ENCODE assay signal across 26 mouse cellular contexts in the genomic region with DNA sequence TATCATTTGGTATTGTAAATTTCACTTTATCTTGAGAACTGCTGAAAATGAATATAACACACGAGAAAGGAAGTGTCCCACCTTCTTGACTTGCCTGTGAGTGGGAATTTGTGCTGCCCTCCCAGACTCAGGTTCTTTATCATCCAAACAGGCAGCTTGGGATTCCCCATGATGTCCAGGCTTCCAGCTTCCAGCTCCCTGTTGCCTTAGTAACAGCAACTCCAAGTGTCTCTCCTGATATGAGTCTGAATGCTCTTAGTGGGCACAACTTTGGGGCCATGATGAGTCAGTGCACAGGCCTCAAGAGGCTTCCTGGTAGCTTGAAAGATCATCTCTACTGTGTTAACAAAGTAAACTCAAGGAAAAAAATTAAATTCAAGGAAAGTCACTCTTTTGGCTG.
"Had no signal": no experiment of that assay in that cellular context is flagged by ENCODE, and none has a peak within 500 bp of the region (broad histone marks: within the 10 kb centered on the region; RNA-seq: fewer than 3 reads in every experiment).

No protein-coding gene starts in this region.

- H3K9ac ChIP-seq: heart, embryonic 13.5 days; heart, embryonic 15.5 days; hindbrain, embryonic 13.5 days; hindbrain, embryonic 15.5 days; kidney, embryonic 15.5 days; limb, embryonic 12.5 days; liver, embryonic 13.5 days had no signal

- H3K4me1 ChIP-seq: heart, embryonic 13.5 days; heart, embryonic 15.5 days; hindbrain, embryonic 13.5 days; hindbrain, embryonic 15.5 days; liver, embryonic 13.5 days had no signal

- H3K9me3 ChIP-seq: heart, embryonic 13.5 days; heart, embryonic 15.5 days; hindbrain, embryonic 13.5 days; hindbrain, embryonic 15.5 days; kidney, embryonic 15.5 days; limb, embryonic 10.5 days; limb, embryonic 12.5 days; liver, embryonic 13.5 days had no signal

- H3K27ac ChIP-seq: gastrocnemius, adult 2 months; heart, embryonic 13.5 days; heart, embryonic 15.5 days; hindbrain, embryonic 13.5 days; hindbrain, embryonic 15.5 days; hindbrain, postnatal 0 days; kidney, embryonic 15.5 days; kidney, postnatal 0 days; left cerebral cortex, adult 2 months; limb, embryonic 10.5 days; limb, embryonic 12.5 days; liver, embryonic 13.5 days had no signal

- ATAC-seq: hindbrain, postnatal 0 days; intestine, embryonic 16.5 days had no signal

- H3K4me3 ChIP-seq: gastrocnemius, adult 2 months; heart, embryonic 13.5 days; heart, embryonic 15.5 days; hindbrain, embryonic 13.5 days; hindbrain, embryonic 15.5 days; kidney, embryonic 15.5 days; left cerebral cortex, adult 2 months; limb, embryonic 10.5 days; limb, embryonic 12.5 days; liver, embryonic 13.5 days had no signal

- DNase-seq: gastrocnemius, adult 2 months; gastrocnemius, postnatal 10 days; gastrocnemius, postnatal 36 days; heart, adult 18-20 months; heart, postnatal 14 days; heart, postnatal 36 days; kidney, adult 11 months; kidney, adult 2 months; kidney, adult 9 months; kidney, postnatal 14 days; kidney, postnatal 36 days; liver; liver, embryonic 13.5 days had no signal

- H3K4me2 ChIP-seq: heart, embryonic 11.5 days; heart, embryonic 13.5 days; heart, embryonic 15.5 days; hindbrain, embryonic 13.5 days; hindbrain, embryonic 15.5 days; kidney, embryonic 15.5 days; limb, embryonic 12.5 days; liver, embryonic 11.5 days; liver, embryonic 13.5 days had no signal

- H3K27me3 ChIP-seq: heart, embryonic 13.5 days; heart, embryonic 15.5 days; hindbrain, embryonic 13.5 days; hindbrain, embryonic 15.5 days; kidney, embryonic 15.5 days; limb, embryonic 12.5 days; liver, embryonic 13.5 days had no signal

- H3K36me3 ChIP-seq: heart, embryonic 13.5 days; heart, embryonic 15.5 days; hindbrain, embryonic 13.5 days; hindbrain, embryonic 15.5 days; kidney, embryonic 15.5 days; limb, embryonic 10.5 days; limb, embryonic 12.5 days; liver, embryonic 13.5 days had no signal
